Mouse (Mus musculus) small intestine, adult 2 months (tissue): ENCODE results near the gene Rhbdf2.

Experiments
- CTCF ChIP-seq: fragments of 200-500 bp; IDR thresholded peaks from 2 replicates; pipeline ENCODE4 v1.5.1; 2012; ENCODE audit warnings: low read depth, mild to moderate bottlenecking, control low read depth, inconsistent platforms, low read length, moderate library complexity, mixed read lengths; ENCODE audit not compliant: insufficient replicate concordance, insufficient read length; ENCODE audit errors: extremely low read depth
- POLR2A ChIP-seq: fragments of 200-500 bp; IDR thresholded peaks from 2 replicates; pipeline ENCODE4 v1.6.1; 2012; ENCODE audit warnings: low read depth, mild to moderate bottlenecking, control low read depth, inconsistent platforms, low read length, moderate library complexity

DNA sequence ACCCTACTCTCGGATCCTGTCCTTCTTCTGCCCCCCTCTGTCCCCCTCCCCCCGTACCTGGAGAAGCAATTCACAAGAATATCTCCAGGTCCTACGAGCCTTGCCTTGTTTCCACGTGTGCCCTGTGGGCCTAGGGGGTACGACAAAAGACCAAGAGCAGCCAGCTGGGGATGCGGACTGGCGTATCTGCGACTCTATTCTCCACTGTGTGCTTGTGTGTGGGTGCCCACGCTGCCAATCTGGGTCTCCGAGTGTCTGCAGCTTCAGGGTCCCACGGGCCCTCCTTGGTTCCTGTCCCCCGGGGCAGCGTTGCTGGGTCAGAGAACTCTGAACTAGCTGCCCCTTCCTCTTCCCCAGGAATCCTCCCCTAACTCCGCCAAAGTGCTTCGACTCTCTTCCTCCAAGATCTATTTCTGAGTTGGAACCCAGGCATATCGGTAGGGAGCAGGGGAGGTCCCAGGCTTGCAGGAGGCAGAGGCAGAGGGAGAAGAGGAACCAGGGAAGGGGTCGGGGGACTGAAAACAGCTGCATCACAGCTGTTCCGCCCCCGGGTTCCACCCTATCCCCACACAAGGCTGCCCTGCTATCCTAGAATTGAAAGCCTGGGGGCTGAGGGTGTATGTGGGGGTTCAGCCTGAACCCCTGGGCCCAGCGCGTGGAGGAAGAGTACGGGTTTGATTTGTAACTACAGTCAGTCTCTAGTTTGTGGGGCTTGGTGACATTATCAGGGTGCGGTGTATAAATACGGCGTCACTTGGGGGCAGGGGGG lies 25.7 kb upstream of the Rhbdf2 start:
- TF ChIP-seq POLR2A (no peak), CTCF (no peak)
